Mouse (Mus musculus) natural killer cell, adult 2 months (primary cell): Measurements from ENCODE around the gene Arhgap15.

Source experiments
- DNase-seq, 2 experiments: peaks; one replicate each; pipeline ENCODE4 v3.0.0; 2022; ENCODE audit warnings: low spot score in 2 of 2

Arhgap15 gene

DNA sequence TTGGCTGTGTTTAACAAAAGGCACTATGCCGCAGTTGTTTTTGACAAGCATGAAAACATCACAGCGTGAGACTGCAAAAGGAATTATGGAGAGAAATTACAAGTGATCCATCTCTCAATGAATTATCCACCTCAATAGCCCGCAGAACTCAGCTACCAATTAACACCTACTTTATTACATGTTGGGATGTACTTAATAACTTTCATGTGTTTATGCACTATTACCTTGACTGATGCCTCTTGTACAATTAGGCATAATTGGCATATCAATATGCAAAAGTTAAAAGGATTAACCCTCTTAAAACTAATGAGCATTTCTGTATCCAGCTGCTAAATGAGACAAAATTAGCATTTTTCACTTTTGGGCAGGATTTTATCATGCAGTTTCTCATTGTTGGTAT lies 33.5 kb downstream of the Arhgap15 start:
- DNase-seq: no peak

DNA sequence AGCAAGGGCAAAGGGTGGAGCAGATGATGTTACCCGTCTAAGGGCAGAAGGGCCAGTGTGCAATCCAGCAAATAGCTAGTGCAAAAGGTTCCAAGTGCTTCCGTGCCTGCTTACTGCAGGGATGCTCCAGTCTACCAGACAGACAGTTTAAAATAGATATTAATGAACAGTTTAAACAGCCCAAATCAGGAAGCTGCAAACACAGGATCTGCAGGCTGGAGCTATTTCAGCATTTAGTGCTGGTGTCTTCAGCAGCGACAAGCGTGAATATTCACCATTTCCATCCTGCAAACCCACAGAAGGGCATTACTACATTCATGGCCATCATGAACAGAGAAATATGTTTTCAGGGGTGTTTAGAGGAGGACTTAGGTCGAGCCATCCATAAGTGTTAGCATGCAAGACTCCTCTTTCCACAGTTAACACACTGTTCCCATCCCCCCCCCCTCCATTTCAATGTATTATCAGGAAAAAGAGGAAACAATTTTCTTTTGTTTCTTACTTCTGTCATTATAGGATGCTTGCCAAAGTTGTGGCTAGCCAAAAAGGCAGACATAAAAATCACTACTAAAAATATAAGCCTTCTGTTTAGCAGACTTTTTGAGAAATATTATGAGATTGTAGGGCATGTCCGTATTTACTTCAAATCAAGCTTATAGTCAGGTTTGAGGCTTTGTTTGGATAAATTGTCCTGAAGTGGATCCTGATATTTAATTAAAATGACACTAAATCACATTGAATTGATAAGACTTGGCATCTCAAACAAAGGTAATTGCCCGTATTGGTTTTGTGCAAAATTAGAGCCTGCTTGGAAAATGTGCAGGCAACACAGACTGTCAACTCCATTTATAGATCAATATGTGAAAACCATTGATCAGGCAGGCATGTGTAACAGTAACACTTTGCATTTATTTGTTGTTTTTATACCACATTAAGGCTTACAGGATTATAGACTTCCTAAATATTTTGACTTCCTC lies 35.4 kb downstream of the Arhgap15 start:
- no peak for DNase-seq

DNA sequence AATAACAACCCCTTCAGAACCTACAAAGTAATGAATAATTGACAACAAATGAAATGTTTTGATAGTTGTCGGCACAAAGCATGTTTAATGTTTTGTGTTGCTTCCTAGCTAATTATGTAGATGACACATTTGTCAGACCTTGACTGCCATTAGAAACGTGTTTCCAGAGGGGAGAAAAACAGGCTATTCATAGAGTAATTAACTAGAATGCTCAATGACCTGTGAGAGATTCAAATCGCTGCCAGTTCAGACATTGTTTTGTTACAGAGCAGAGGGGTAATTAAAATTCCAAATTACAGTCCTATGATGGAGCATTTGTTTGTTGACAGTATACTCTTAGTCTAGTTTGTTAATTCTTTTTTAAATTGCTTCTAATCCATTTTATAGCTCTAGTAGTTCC lies 37.5 kb downstream of the Arhgap15 start:
- no peak for DNase-seq

DNA sequence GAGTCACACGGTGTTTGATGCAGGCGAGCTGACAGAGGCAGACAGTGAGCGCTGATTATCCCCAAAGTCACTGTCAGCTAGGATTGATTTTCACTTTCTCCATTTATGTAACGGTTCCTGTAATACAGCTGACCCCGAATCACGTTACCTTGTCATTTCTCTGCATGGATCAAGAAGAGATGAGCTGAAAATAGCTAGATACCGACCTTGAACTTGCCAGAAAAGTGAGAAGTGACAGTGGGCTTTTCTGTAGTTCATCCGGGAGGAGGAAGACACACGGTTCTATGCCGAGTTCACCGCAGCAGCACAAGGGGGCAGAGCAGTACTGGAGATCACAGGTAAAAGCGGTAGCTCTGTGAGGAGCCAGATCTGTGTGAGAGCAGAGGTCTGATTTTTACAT lies 38.5 kb downstream of the Arhgap15 start:
- no peak for DNase-seq

DNA sequence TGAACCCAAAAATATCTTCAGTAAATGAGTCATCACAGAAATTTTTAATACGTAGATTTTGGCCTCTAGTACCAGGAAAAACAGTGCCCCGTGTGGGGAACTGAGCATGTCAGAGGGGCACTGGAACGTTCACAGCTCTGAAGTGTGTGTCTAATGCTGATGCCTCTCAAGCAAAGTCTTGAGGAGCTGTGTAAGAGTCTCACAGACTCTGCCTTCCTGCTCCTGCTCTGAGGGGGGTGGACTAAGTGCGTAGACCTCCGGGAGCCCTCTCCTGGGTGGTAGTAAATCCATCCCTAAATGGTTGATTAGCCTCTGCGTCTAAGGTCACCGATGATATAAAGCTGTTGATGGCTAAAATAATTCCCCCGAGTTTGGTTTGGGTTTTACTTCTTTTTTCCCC lies 39.9 kb downstream of the Arhgap15 start:
- no peak for DNase-seq

DNA sequence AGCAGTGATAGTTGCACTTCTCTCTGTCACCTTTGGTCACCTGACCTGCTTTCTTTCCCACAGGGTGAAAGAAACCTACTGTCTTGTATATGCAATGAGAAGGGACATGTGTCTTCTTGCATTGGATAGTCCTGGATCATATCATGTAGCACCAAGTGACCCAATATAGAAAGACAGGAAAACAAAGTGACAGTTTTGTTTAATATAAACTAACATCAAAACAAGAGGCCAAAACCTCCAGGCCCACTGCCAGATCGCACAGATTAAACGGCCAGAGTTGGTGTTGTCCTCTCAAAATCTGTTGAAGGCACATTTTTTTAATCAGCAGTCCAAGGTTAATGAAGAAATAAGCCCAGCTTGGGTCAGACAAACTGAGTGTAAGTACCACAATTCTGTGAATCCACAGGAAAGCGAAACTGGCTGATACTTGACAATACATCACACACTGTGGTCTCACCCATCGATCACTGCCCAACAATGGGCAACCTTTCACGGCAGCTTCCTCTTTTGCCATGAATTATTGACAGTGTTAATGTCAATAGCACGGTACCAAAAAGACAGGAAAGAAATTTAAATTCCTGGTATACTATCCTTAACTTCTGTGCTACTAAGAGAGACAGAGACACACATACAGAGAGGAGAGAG lies 41.5 kb downstream of the Arhgap15 start:
- DNase-seq: peak in 1 of 2 experiments; percentile 13

DNA sequence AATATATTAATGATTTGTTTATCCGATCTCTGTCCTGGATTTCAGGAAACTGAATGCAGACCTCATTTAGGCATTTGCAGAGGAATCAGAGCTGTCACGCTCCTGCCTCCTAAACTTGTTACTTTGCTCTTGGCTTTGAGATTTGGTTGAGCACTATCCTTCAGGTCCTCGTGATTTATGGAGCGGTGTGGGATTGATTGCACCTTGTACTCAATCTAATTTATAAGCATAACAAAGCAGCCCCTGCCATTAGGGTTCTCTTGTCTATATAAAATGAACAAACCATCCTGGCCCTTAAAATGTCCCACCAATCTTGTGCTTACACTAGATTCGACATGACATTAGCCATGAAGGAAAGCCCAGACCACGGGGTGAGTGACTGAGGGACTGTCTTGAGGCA lies 43.0 kb downstream of the Arhgap15 start:
- DNase-seq: no peak

DNA sequence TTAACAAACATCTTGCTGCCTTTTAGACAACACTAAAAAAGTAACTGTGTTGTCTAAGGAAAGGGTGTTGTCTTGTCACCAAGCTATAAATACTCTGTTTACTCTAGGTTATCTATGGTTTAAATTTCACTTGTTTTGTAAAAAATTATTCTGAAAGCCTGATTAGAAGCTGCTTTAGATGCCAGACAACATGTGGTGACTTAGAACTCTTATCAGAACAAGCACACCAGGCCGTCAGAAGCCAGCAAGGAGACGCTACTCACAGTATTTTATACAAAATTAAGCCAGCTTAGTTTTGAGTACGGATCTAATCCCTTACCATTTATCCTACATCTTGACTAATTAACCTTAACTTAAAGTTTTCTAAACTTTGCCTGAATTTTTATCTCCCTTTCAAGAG lies 44.5 kb downstream of the Arhgap15 start:
- DNase-seq: no peak

DNA sequence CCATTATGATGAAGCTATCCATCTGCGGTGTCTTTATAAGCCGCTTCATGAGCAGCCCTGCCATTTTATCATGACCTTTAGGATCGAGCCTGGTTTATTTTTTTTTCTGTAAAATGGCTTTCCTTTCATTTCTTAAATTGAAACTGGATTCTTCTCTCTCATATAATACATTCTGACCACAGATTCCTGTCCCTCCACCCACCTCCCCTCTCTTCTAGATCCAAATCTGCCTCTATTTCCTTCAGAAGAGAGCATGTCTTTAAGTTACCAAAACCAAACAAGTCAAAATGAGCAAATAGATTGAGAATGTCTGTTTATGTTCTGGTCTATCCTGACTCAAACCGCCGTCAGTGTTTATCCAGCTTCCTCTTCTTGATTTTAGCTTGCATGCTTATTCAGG lies 46.1 kb downstream of the Arhgap15 start:
- no peak for DNase-seq

DNA sequence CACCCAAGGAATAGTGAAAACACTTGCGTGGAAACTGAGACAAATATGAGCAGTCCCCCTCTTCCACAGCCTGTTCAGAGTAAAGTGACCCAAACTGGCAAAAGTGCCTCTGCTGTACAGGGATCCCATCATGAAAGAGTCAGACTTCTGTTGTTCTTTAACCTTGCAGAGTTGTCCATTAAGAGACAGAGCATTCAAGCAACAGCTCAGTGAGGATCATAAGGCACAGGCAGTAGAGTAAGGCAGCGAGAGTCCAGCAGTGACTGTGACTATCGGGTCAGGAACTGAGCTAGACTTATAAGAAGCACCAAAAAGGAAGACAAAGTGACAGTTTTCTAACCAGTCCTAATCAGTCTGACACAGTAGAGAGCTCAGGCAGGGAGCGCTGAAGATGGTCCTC lies 47.8 kb downstream of the Arhgap15 start:
- no peak for DNase-seq

DNA sequence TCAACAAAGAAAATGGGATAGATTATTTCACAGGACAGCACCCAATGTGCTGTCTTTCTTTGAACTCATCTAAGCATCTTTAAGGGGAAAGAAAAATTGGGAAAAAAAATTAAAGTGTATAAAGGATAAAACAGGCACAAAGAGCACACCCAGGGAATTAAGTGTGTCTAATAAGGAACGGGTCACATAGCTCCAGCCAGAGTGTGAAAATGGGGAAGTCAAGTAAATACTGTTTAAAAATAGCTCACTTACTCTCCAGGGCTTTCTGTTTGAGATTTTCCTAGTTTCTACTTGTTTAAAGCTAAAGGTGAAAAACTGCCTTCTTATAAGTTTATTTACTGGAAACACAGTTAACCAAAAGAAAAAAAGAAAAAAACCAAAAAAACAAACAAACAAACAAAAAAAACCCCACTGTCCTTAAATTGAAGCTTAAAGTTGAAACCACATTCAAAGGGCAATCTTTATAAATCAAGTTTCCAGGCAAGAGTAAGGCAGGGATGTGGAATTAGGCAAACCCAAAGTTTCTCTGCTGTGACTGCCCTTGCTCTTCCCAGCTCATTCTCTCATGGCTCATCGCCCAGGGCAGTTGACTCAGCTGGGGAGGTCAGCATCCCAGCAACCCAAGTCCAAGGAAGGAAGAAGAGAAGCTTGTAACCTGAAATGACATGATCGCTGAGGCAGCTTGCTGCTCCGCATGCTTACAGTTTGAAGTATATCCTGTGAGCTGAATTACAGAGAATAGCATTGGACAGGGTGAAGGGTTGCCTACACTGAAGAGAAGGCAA lies 57.5 kb downstream of the Arhgap15 start:
- no peak for DNase-seq

DNA sequence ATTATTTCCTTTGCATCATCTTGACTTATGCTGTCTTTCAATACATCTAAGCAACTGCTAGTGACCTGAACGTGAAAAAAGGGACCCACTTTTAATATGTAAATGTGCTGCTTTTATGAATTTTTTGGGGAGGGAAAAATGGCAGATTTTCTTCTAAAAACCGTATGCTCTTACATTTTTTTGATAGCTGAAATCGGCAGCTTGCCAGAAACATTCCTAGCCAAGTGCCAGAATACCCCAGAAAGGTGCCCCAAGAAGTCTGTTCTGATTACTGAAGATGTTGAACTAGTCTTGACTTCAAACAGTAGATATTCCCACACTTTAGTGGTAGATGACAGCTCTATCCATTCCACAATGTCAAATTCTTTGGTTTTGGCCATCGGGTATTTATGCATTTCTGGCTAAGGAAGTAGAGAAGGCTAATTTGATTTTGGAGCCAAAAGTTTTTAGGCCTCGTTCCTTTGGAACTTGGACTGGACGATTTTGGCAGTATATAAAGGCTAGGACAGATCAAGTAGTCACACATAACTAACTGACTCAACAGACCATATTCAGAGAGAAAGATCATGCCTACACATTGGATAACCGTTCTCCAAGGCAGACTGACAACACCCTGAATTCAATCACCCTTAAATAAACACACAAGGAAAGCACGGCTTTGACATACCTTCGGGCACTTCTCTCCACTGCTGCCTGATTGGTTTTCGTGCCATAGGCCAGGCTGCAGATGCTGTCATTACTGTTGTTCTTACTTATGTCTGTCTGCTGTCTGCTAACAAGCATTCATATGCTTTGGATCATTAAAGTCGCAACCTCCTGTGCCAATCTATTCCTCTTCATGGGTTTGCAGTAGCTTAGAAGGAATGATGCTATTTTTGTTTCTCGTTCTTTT lies 67.5 kb downstream of the Arhgap15 start:
- no peak for DNase-seq

DNA sequence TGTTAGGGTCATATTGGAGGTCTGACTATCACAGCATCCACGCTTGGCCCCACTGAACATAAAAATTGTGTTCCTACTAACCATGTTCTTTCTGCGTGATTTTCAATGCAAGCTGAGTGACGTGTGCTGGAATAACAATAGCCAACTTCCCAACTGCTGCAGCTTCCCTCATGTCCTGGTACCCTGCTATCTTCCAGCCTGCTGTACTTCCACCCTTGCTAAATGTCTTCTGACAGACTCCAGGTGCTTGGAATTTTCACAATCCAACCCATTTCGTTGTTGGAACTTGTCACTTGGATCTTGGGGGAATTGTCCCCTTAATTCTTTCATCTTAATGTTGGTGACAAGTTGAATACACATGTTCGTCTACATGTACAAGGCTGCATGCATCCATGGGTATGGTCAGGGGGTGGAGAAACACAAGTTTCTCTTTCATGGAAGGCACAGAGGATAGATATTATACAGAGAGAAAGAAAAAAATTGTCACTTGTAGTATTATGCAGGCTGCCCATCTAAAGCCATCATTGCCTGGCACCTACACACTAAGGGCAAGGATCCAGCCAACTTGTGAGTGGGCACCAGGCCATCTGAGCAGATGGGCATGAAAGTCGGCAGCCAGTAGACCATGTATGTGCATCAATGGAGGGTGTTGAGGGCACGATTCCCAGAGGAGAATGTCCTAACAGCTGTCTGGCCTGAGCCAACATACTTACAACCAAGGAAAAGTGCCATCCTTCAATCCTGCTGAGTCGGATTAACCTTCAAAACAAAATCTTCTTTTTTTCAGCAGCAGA lies 68.4 kb downstream of the Arhgap15 start:
- no peak for DNase-seq

DNA sequence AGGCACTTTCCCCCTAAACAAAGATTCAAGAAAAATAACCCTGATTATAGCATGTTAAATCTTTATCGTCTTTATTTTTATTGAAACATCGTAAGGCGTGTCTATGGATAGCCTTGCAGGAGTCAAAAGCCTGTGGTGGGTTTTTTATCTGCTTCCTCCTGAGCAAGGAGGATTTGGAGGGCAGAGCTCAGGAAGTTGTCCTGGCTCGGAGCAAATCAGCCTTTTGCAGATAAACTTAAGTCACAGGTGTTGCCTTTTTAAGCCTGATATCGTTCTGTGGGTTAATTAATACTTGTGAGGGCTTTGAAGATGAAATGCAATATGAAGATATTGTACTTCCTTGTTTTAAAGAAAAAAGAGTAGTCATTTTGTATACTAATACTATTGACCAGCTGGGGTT lies 87.3 kb downstream of the Arhgap15 start:
- DNase-seq: no peak

DNA sequence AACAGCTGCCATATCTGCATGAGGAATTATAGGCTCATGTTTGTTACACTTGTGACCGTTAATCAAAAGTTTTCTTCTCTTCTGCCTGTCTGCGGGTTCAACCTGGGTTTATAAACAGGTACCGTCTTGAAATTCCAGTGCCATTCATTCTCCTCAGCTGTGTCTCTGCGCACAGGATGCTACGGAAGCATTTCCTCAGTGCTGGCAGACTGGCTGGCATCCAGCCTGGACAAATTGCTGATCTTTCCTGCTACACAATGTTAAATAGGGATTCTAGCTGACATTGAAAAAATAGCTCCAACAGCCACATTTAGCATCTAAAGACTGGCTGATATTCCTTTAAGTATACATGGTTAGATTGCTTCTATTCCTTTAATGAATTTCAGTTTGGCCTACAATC lies 93.0 kb downstream of the Arhgap15 start:
- DNase-seq: no peak

DNA sequence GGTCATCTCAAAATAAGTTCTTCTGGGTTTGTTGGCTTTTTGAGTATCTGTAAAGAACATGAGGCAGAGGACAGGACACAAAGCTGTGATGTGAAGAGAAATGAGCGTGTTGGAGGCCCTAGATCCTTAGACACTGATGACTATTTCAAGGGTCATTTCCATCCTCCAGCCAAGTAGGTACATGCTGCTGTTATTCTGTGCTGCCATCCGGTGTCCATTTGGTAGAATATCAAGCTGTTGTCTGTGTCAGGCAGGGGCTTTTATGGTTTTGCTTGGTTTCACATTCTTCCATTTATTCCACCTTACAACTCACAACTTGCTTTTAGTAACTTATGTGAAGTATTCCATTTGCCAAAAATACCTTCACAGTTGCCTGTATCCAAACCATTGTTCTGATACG lies 102.6 kb downstream of the Arhgap15 start:
- peak in 1 of 2 experiments; percentile 14 for DNase-seq

DNA sequence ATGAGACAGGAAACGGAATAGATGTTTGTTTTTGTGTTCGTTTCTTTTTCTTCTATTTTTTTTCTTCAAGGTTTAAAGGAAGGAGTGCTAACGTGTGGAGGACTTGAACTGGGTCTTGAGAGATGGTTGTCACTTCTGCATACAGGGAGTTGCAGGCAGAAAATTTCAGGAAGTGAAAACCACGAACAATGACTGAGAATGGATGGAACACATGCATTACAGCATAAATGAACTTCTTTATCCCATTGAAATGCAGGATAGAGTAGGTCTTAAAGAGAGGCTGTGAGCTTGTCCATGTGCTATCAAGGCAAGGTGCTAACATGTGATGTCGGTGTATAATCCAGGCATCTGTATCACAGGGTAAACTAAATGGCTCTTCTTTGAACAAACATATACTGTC lies 114.1 kb downstream of the Arhgap15 start:
- DNase-seq: no peak

DNA sequence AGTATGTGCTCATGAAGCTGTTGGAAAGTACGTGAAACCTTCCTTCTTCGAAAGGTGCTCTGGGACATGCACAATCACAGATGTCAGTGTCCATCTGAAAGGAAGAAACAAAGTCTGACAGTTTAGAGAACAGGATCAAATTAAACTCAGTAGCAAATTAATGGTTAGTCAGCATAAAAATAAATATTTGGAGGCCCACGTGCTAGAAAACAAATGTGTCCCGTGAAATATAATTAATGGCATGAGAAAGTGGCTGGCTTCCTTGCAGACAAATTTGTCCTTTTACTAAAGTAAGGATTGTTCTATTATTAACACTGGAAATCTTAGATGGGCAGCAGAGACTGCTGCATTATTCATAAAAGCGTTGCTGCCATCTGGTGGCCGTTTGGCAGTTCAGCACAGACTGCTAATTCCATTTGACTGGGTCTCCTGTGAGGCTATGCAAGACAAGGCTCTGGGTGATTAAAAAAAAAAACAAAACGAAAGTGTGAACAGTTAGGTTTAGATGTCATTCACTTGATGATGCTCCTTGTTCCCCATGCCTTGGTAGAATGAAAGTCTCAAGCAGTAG lies 153.9 kb downstream of the Arhgap15 start:
- DNase-seq: peak; percentile 36 to 61

DNA sequence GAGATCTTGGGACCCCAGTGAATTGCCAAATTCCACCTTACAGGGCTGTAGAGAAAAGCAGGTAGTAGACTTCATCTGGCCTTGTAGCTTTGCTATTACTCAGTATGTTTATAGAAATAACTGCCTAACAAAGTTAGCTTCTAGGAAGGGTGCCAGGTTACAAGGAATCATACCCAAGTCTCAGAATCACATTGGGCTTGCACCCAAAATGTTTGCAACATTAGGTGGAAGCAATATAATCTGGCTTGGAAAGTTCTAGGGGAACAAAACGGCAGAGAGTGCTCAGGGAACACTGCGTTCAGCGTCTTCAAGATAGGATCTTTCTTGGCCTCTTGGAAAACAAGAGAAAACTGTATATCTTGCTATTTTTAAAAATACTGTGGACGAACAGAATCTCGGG lies 158.9 kb downstream of the Arhgap15 start:
- DNase-seq: no peak

DNA sequence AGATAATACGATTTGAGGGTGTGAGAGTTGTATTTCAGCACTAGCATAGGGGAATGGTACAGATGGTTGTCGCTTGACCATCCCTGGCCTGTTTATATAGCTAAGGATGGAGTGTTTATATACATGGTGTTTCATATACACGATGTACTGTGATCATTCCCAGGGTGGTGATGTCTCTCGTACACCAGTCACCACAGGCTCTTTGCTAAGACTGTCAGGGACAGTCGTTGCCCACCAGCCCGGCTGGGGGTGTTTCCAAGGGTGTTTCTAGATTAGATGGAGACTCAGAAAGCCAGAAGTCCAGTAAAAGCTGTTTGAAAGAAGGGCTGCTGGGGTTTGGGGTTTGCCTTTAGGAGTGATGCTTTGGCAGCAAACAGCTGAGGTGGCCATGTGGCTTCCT lies 165.5 kb downstream of the Arhgap15 start:
- DNase-seq: no peak
